Mouse (Mus musculus): ENCODE data around the gene Gm49388. TPM values are rescaled to one million over a fixed set of nuclear protein-coding genes. Genes with fewer than 3 reads are reported as not detected.

Gene Gm49388
- not detected in 2 replicates for polyA plus RNA-seq (2015; fragmentation: Nextera tagmentation; extraction: Ambion mirVana)

- Histone ChIP-seq H3K9me3 (ENCODE audit: control insufficient read depth, low read length) (no peaks in the 10 kb centered on the region), H3K4me3 (ENCODE audit: low read length) (no peak within 1 kb of the TSS), H3K27me3 (replicated peaks; ENCODE audit: control insufficient read depth, insufficient read depth, low read length) (no peaks in the 10 kb centered on the region), H3K4me2 (ENCODE audit: low read depth, low read length) (no peak within 1 kb of the TSS), H3K27ac (ENCODE audit: low read length) (no peak within 1 kb of the TSS), H3K36me3 (ENCODE audit: control insufficient read depth, insufficient read depth, low read length) (peaks cover 31% of the 10 kb centered on the region), H3K9ac (ENCODE audit: low read depth, low read length) (no peak within 1 kb of the TSS), H3K4me1 (ENCODE audit: control insufficient read depth, insufficient read depth, low read length) (no peaks in the 10 kb centered on the region)
- no peak for ATAC-seq
- 92% methylated on average over 7 of the region's 7 CpGs for WGBS
Measured at GRCm38 (mm10) chr7:127785308-127785707, at the start of gene Gm49388. Gm49388 (plus strand) TSS chr7:127785608.

GRCm38 (mm10) chr7:127744366-127745045 lies 40.9 kb upstream of the Gm49388 start, which contains the start of gene Fbxl19:
Fbxl19 (plus strand) TSS chr7:127744543.
- H3K27me3 ChIP-seq (replicated peaks; ENCODE audit: control insufficient read depth, insufficient read depth, low read length) = no peaks in the 10 kb centered on the region
- ATAC-seq = no peak
- peak within 1 kb of the TSS; percentile 87 for H3K4me2 ChIP-seq (ENCODE audit: low read depth, low read length)
- H3K36me3 ChIP-seq (ENCODE audit: control insufficient read depth, insufficient read depth, low read length) = peaks cover 4% of the 10 kb centered on the region
- H3K9me3 ChIP-seq (ENCODE audit: control insufficient read depth, low read length) = no peaks in the 10 kb centered on the region
- peak within 1 kb of the TSS; percentile 92 for H3K27ac ChIP-seq (ENCODE audit: low read length)
- peak within 1 kb of the TSS; percentile 87 for H3K9ac ChIP-seq (ENCODE audit: low read depth, low read length)
- peak within 1 kb of the TSS; percentile 91 for H3K4me3 ChIP-seq (ENCODE audit: low read length)
- under 1% methylated on average over 26 of the region's 26 CpGs for WGBS
- H3K4me1 ChIP-seq (ENCODE audit: control insufficient read depth, insufficient read depth, low read length) = peaks cover 14% of the 10 kb centered on the region

DNA sequence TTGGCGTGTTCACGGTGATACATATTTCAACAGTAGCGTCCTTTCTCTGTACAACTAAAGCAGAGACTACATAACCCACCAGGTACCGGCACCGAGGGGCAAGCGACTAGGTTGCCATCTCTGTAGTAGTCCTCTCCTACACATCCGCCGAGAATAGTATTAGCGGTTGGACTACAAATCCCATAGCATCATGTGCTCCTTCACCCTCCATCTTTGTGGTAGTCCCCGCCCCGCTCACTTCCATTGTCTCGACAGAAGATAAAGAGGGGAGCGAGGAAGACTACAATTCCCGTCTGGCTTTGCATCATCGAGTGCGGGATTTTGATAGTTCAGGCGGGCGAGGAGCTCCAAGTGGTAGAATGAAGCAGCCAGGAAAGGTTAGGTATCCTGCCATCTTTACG lies 40.2 kb upstream of the Gm49388 start:
- peak overlapping the region; percentile 87 for H3K9ac ChIP-seq (ENCODE audit: low read depth, low read length)

GRCm38 (mm10) chr7:127745652-127746493 lies 39.5 kb upstream of the Gm49388 start:
- peak; percentile 91 for ATAC-seq
- Histone ChIP-seq H3K9ac (ENCODE audit: low read depth, low read length) (peak overlapping the region; percentile 87), H3K27me3 (replicated peaks; ENCODE audit: control insufficient read depth, insufficient read depth, low read length) (no peaks in the 10 kb centered on the region), H3K4me2 (ENCODE audit: low read depth, low read length) (peak overlapping the region; percentile 87), H3K36me3 (ENCODE audit: control insufficient read depth, insufficient read depth, low read length) (peaks cover 9% of the 10 kb centered on the region), H3K4me1 (ENCODE audit: control insufficient read depth, insufficient read depth, low read length) (peaks cover 14% of the 10 kb centered on the region), H3K4me3 (ENCODE audit: low read length) (peak overlapping the region; percentile 91), H3K9me3 (ENCODE audit: control insufficient read depth, low read length) (no peaks in the 10 kb centered on the region), H3K27ac (ENCODE audit: low read length) (peak overlapping the region; percentile 92)
- WGBS = under 1% methylated on average over 39 of the region's 39 CpGs

More for the DNA sequence above, 40.2 kb upstream of the Gm49388 start:
- H3K4me2 ChIP-seq (ENCODE audit: low read depth, low read length) = peak overlapping the region; percentile 87
- peak overlapping the region; percentile 92 for H3K27ac ChIP-seq (ENCODE audit: low read length)
- under 1% methylated on average over 19 of the region's 19 CpGs for WGBS
- peaks cover 14% of the 10 kb centered on the region for H3K4me1 ChIP-seq (ENCODE audit: control insufficient read depth, insufficient read depth, low read length)
- H3K27me3 ChIP-seq (replicated peaks; ENCODE audit: control insufficient read depth, insufficient read depth, low read length) = no peaks in the 10 kb centered on the region
- peak overlapping the region; percentile 91 for H3K4me3 ChIP-seq (ENCODE audit: low read length)
- H3K36me3 ChIP-seq (ENCODE audit: control insufficient read depth, insufficient read depth, low read length) = peaks cover 9% of the 10 kb centered on the region
- H3K9me3 ChIP-seq (ENCODE audit: control insufficient read depth, low read length) = no peaks in the 10 kb centered on the region
- ATAC-seq = peak; percentile 85

- no peaks in the 10 kb centered on the region for H3K27me3 ChIP-seq (replicated peaks; ENCODE audit: control insufficient read depth, insufficient read depth, low read length)
- peaks cover 14% of the 10 kb centered on the region for H3K4me1 ChIP-seq (ENCODE audit: control insufficient read depth, insufficient read depth, low read length)
- H3K4me3 ChIP-seq (ENCODE audit: low read length) = peak overlapping the region; percentile 91
- WGBS = under 1% methylated on average over 54 of the region's 62 CpGs
- peak overlapping the region; percentile 92 for H3K27ac ChIP-seq (ENCODE audit: low read length)
- no peaks in the 10 kb centered on the region for H3K9me3 ChIP-seq (ENCODE audit: control insufficient read depth, low read length)
- H3K4me2 ChIP-seq (ENCODE audit: low read depth, low read length) = peak overlapping the region; percentile 87
- ATAC-seq = peak; percentile 2; the same call in 1 of the 2 replicates
- peak overlapping the region; percentile 87 for H3K9ac ChIP-seq (ENCODE audit: low read depth, low read length)
- H3K36me3 ChIP-seq (ENCODE audit: control insufficient read depth, insufficient read depth, low read length) = peaks cover 9% of the 10 kb centered on the region
Measured at GRCm38 (mm10) chr7:127746494-127747491, 38.6 kb upstream of the Gm49388 start.

DNA sequence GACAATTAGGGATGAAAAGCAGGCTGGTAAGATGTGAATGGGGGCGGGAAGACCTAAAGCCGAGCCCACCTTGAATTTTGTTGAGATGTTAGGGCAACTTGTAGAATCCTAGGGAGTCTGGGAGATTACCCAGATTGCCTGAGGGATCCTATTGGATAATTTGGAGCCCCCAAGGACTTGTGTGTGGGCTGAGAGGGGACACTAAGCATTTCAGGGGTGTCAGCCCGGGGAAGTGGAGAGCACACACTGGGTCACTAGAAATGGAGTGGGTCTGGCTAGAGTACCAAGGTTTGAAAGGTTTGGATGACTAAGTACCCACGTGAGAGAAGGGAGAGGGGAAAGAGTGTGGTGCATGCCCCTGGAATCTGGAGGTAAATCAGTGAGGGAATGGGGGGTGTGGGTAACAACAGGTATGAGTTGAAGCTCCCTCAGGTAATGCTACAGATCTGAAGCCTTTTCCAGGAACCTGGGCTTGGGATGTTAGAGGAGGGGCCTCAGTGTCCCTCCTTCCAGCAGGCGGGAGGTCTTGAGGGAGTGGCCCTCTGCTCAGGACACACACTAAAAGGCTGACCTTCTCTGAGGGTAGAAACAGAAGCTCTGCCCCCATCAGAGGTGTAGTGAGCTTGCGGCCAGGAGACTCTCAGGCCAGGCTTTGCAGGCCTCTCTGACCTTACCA lies 37.7 kb upstream of the Gm49388 start:
- Histone ChIP-seq H3K27ac (ENCODE audit: low read length) (0 out of 2 replicates have a peak overlapping the region, but pooled peaks have one; percentile 4), H3K4me3 (ENCODE audit: low read length) (peak overlapping the region; percentile 91), H3K36me3 (ENCODE audit: control insufficient read depth, insufficient read depth, low read length) (peaks cover 13% of the 10 kb centered on the region), H3K9me3 (ENCODE audit: control insufficient read depth, low read length) (no peaks in the 10 kb centered on the region), H3K9ac (ENCODE audit: low read depth, low read length) (peak overlapping the region; percentile 87), H3K4me2 (ENCODE audit: low read depth, low read length) (peak overlapping the region; percentile 87), H3K4me1 (ENCODE audit: control insufficient read depth, insufficient read depth, low read length) (peaks cover 14% of the 10 kb centered on the region), H3K27me3 (replicated peaks; ENCODE audit: control insufficient read depth, insufficient read depth, low read length) (no peaks in the 10 kb centered on the region)
- WGBS = 35% methylated on average over 6 of the region's 6 CpGs
- ATAC-seq = no peak

GRCm38 (mm10) chr7:127748235-127748560 lies 37.2 kb upstream of the Gm49388 start:
- ATAC-seq = no peak
- Histone ChIP-seq H3K36me3 (ENCODE audit: control insufficient read depth, insufficient read depth, low read length) (peaks cover 15% of the 10 kb centered on the region), H3K4me1 (ENCODE audit: control insufficient read depth, insufficient read depth, low read length) (peaks cover 14% of the 10 kb centered on the region), H3K4me3 (ENCODE audit: low read length) (no peak overlapping the region), H3K9me3 (ENCODE audit: control insufficient read depth, low read length) (no peaks in the 10 kb centered on the region), H3K9ac (ENCODE audit: low read depth, low read length) (peak overlapping the region; percentile 87; the same call in 1 of the 2 replicates), H3K27ac (ENCODE audit: low read length) (no peak overlapping the region), H3K27me3 (replicated peaks; ENCODE audit: control insufficient read depth, insufficient read depth, low read length) (no peaks in the 10 kb centered on the region), H3K4me2 (ENCODE audit: low read depth, low read length) (no peak overlapping the region)
- WGBS = 93% methylated on average over 28 of the region's 28 CpGs
